Mouse (Mus musculus): ENCODE measurements around the gene Rcor3.

- TF ChIP-seq HCFC1 (IDR thresholded peaks at IDR 0.05; ENCODE audit: low read depth, low read length) = peak; percentile 35; the same call in 1 of the 2 replicates
- TF ChIP-seq CTCF (IDR thresholded peaks at IDR 0.05 in 2 of 3, conservative IDR thresholded peaks at IDR 0.05 in 1 of 3; ENCODE audit: control insufficient read depth in 1 of 3, insufficient read depth in 1 of 3, low read depth in 2 of 3, low read length in 3 of 3, poor library complexity in 1 of 3, severe bottlenecking in 1 of 3) = peak in 2 of 3 experiments; percentile 8 to 49; a peak in 3 of 6 replicates
- no peak for TF ChIP-seq TAL1 (IDR thresholded peaks at IDR 0.05; ENCODE audit: low read length)
- TF ChIP-seq EP300 (IDR thresholded peaks at IDR 0.05; ENCODE audit: low read depth in 1 of 2, low read length in 2 of 2) = no peak
- no peak for TF ChIP-seq RCOR1 (IDR thresholded peaks at IDR 0.05; ENCODE audit: low read depth, low read length)
- no peak for TF ChIP-seq JUND (IDR thresholded peaks at IDR 0.05; ENCODE audit: low read depth, low read length)
- TF ChIP-seq GATA1 (IDR thresholded peaks at IDR 0.05; ENCODE audit: low read depth, low read length) = no peak
- TF ChIP-seq POLR2A (IDR thresholded peaks at IDR 0.05; ENCODE audit: control insufficient read depth in 1 of 2, insufficient read depth in 1 of 2, low read depth in 1 of 2, low read length in 2 of 2, poor library complexity in 1 of 2) = peak; percentile 44 to 66; a peak in 2 of 4 replicates
- TF ChIP-seq KAT2A (conservative IDR thresholded peaks at IDR 0.05; ENCODE audit: low read depth, low read length) = no peak
- no peak for TF ChIP-seq CHD2 (IDR thresholded peaks at IDR 0.05; ENCODE audit: low read length)
- TF ChIP-seq ZKSCAN1 (IDR thresholded peaks at IDR 0.05; ENCODE audit: low read depth, low read length) = no peak
- TF ChIP-seq ZNF384 (IDR thresholded peaks at IDR 0.05; ENCODE audit: low read depth, low read length) = no peak
- no peak for TF ChIP-seq MYC (IDR thresholded peaks at IDR 0.05; ENCODE audit: low read depth, low read length)
Measured at GRCm38 (mm10) chr1:192137926-192138910, at the start of gene Rcor3.

Data from MEL (cell line).